Mouse (Mus musculus): Measurements from ENCODE around the gene Klhl3.

DNA sequence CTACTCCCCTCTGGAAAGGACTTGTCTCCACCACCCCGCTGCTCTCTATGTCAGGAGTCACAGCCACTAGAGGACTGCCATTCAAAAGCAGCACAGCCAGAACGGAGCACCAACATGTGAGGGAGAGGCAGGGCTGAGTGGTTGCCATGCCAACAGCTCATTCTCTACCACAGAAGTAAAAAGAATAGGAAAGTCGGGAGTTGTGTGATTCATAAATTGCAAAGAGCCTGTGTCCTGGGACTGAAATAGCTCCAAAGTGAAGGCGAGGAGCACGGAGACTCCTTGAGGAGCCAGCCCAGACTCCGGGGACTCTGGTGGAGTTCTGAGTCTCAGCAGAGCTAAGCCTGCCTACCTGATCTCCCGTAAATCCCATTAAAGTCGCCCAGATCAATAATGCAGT lies 22.7 kb downstream of the Klhl3 start:
- TF ChIP-seq CTCF (IDR thresholded peaks at IDR 0.05; ENCODE audit: borderline replicate concordance, insufficient read depth, low read depth, low read length) (no peak), POLR2A (IDR thresholded peaks at IDR 0.05; ENCODE audit: borderline replicate concordance, insufficient read depth, low read length) (no peak)

Measured in cerebellum, adult 2 months (tissue).